Mouse (Mus musculus) right cerebral cortex, adult 18-20 months (tissue): ENCODE results near the gene Btnl4.

Experiments used
- DNase-seq: peaks from one replicate; pipeline ENCODE4 v3.0.0; 2022; ENCODE audit warnings: mixed read lengths

The Btnl4 gene

GRCm38 (mm10) chr17:34427597-34427996 lies 49.5 kb downstream of the Btnl4 start:
- peak; percentile 26 for DNase-seq

DNA sequence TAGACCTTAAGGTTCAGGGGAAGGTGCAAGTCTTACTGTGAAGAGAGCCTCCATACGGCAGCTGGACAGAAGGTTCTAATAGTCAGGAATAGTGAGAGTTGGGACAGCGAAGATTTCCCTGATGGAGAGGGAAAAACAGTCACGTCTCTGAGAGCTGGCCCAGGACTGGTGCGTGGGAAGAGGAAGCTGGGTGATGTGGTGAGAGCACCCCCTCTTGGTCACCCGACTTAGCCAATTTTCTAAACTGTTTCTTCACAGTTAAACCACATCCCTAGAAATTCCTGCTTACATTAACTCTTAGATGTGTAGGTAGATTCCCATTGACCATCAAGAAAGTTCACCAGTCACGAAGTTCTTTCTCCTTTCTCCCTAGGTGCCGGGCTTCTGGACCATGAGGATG lies 57.1 kb downstream of the Btnl4 start:
- DNase-seq: no peak
